Mouse (Mus musculus) bone marrow, adult 2 months (tissue): ENCODE measurements around the gene Krtap28-10.

ENCODE experiments used
- CTCF ChIP-seq: fragments of 200-500 bp; IDR thresholded peaks from 2 replicates; pipeline ENCODE4 v1.5.1; 2011; ENCODE audit warnings: low read length, control low read depth; ENCODE audit not compliant: control insufficient read depth, insufficient read depth
- POLR2A ChIP-seq: fragments of 200-500 bp; IDR thresholded peaks from 2 replicates; pipeline ENCODE4 v1.6.1; 2011; ENCODE audit warnings: low read depth, mild to moderate bottlenecking, control low read depth, low read length, borderline replicate concordance; ENCODE audit not compliant: control insufficient read depth

DNA sequence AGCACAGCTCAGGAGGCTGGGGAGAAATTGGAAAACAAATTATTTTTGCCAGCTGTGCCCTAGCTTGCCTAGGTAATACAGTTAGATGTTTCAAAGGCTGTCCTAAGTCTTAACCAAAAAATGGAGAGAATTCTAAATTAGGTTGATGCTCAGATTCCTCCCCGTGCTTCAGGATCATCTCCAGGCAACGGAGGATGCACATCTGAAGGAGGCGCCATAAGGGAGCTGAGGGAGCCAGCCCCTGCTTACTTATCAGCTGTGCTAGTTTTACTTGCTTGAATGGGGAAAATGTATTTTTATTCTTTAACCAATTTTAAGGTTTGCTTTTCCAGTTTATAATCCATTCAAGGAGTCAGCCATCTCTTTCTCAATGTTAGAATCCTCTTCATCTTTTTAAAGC, 48.3 kb downstream of the Krtap28-10 start:
- no peak for TF ChIP-seq CTCF
- TF ChIP-seq POLR2A, result no peak
